Mouse (Mus musculus) erythroblast, embryonic 14.5 days (primary cell): ENCODE measurements around the gene Gtf3c2. TPM values are rescaled to one million over a fixed set of nuclear protein-coding genes. Genes with fewer than 3 reads are reported as not detected.
A peak's percentile ranks its signal among the peaks of the same experiment; 100 is the strongest.

Source experiments
- H3K27me3 ChIP-seq: 2 replicates; pipeline ENCODE4 v1.6.1; 2012; ENCODE audit warnings: inconsistent platforms; ENCODE audit not compliant: control insufficient read depth
- H3K36me3 ChIP-seq: 2 replicates; pipeline ENCODE4 v1.6.1; 2012; ENCODE audit warnings: mild to moderate bottlenecking, inconsistent platforms; ENCODE audit not compliant: control insufficient read depth
- H3K4me1 ChIP-seq: 2 replicates; pipeline ENCODE4 v1.6.1; 2012; ENCODE audit warnings: inconsistent platforms; ENCODE audit not compliant: control insufficient read depth
- H3K4me3 ChIP-seq: replicated peaks from 2 replicates; pipeline ENCODE3; 2012; ENCODE audit warnings: moderate library complexity, mild to moderate bottlenecking, inconsistent platforms
- H3K9me3 ChIP-seq: 2 replicates; pipeline ENCODE4 v1.6.1; 2012; ENCODE audit warnings: low read length, inconsistent platforms, mixed read lengths; ENCODE audit not compliant: control insufficient read depth
- GATA1 ChIP-seq: IDR thresholded peaks from 2 replicates; pipeline ENCODE4 v1.6.1; 2012; ENCODE audit warnings: low read length, inconsistent platforms, mixed read lengths
- TAL1 ChIP-seq: IDR thresholded peaks from 3 replicates; pipeline ENCODE4 v1.6.1; 2012; ENCODE audit warnings: low read length, inconsistent platforms, mixed read lengths
- polyA plus RNA-seq: library from polyadenylated mRNA; stranded (reverse); fragments of >175 nt; gene quantifications from 2 replicates; pipeline ENCODE4 v1.2.3, GENCODE M21; 2012

Gene Gtf3c2
- 4.0 and 4.9 TPM in 2 replicates for polyA plus RNA-seq

- Histone ChIP-seq H3K4me1 (peaks cover 66% of the 10 kb centered on the region), H3K27me3 (no peaks in the 10 kb centered on the region), H3K36me3 (peaks cover 27% of the 10 kb centered on the region), H3K9me3 (no peaks in the 10 kb centered on the region), H3K4me3 (peak within 1 kb of the TSS; percentile 79)
- no peak for TF ChIP-seq GATA1
- TF ChIP-seq TAL1 = no peak
Observed at GRCm38 (mm10) chr5:31179766-31180630, at the start of gene Gtf3c2, which contains the start of gene Gm29609. Gtf3c2 (minus strand) TSS chr5:31180144. Gm29609 (minus strand) TSS chr5:31179911.

- TF ChIP-seq GATA1 = no peak
- no peak for TF ChIP-seq TAL1
- Histone ChIP-seq H3K4me1 (peaks cover 4% of the 10 kb centered on the region), H3K4me3 (no peak overlapping the region), H3K9me3 (no peaks in the 10 kb centered on the region), H3K27me3 (0 out of 2 replicates have a peak, but pooled peaks cover 2% of the 10 kb centered on the region), H3K36me3 (no peaks in the 10 kb centered on the region)
Observed at GRCm38 (mm10) chr5:31226641-31227040, 46.7 kb upstream of the Gtf3c2 start.

- peaks cover under 1% of the 10 kb centered on the region for H3K36me3 ChIP-seq
- H3K4me3 ChIP-seq = no peak overlapping the region
- TF ChIP-seq TAL1 (no peak), GATA1 (no peak)
- no peaks in the 10 kb centered on the region for H3K27me3 ChIP-seq
- H3K9me3 ChIP-seq = no peaks in the 10 kb centered on the region
- H3K4me1 ChIP-seq = peaks cover 30% of the 10 kb centered on the region
Observed at GRCm38 (mm10) chr5:31222696-31223095, 42.8 kb upstream of the Gtf3c2 start.

- Histone ChIP-seq H3K4me1 (peaks cover 38% of the 10 kb centered on the region), H3K9me3 (no peaks in the 10 kb centered on the region), H3K27me3 (no peaks in the 10 kb centered on the region), H3K4me3 (peak overlapping the region; percentile 68), H3K36me3 (peaks cover 9% of the 10 kb centered on the region)
- TF ChIP-seq TAL1 (no peak), GATA1 (no peak)
Observed at GRCm38 (mm10) chr5:31221304-31221945, 41.5 kb upstream of the Gtf3c2 start.

- TF ChIP-seq TAL1 = no peak
- TF ChIP-seq GATA1 = no peak
- Histone ChIP-seq H3K27me3 (no peaks in the 10 kb centered on the region), H3K9me3 (no peaks in the 10 kb centered on the region), H3K4me3 (peak within 1 kb of the TSS; percentile 68), H3K4me1 (peaks cover 44% of the 10 kb centered on the region), H3K36me3 (peaks cover 16% of the 10 kb centered on the region)
Observed at GRCm38 (mm10) chr5:31220448-31221303, 40.7 kb upstream of the Gtf3c2 start, which contains the start of gene Ppm1g. Ppm1g (minus strand) TSS chr5:31220687.

- H3K27me3 ChIP-seq = no peaks in the 10 kb centered on the region
- H3K4me1 ChIP-seq = peaks cover 50% of the 10 kb centered on the region
- no peak for TF ChIP-seq TAL1
- TF ChIP-seq GATA1 = no peak
- H3K9me3 ChIP-seq = no peaks in the 10 kb centered on the region
- H3K36me3 ChIP-seq = peaks cover 23% of the 10 kb centered on the region
- peak overlapping the region; percentile 68 for H3K4me3 ChIP-seq
Observed at GRCm38 (mm10) chr5:31219911-31220447, 40.0 kb upstream of the Gtf3c2 start.

GRCm38 (mm10) chr5:31219474-31219873, 39.5 kb upstream of the Gtf3c2 start:
- Histone ChIP-seq H3K4me1 (peaks cover 55% of the 10 kb centered on the region), H3K4me3 (peak overlapping the region; percentile 68), H3K36me3 (peaks cover 28% of the 10 kb centered on the region), H3K9me3 (no peaks in the 10 kb centered on the region), H3K27me3 (no peaks in the 10 kb centered on the region)
- TF ChIP-seq TAL1 (no peak), GATA1 (no peak)

GRCm38 (mm10) chr5:31219070-31219469, 39.1 kb upstream of the Gtf3c2 start:
- TF ChIP-seq GATA1 (peak; percentile 43; the same call in 1 of the 2 replicates), TAL1 (no peak)
- Histone ChIP-seq H3K4me3 (peak overlapping the region; percentile 68), H3K4me1 (peaks cover 59% of the 10 kb centered on the region), H3K27me3 (no peaks in the 10 kb centered on the region), H3K36me3 (peaks cover 32% of the 10 kb centered on the region), H3K9me3 (no peaks in the 10 kb centered on the region)
